Mouse (Mus musculus) liver, embryonic 14.5 days (tissue): ENCODE results near the gene Ptpn11. TPM values are rescaled to one million over a fixed set of nuclear protein-coding genes. Genes with fewer than 3 reads are reported as not detected.

ENCODE experiments used
- ATAC-seq: fragments of 200-750 bp; cut with Nextera tagmentation; 2 replicates; pipeline ENCODE4 v1.8.0; 2017; ENCODE audit warnings: moderate number of reproducible peaks, mild to moderate bottlenecking, moderate library complexity; ENCODE audit not compliant: insufficient read depth
- DNase-seq, 3 experiments: peaks; one replicate each; pipeline ENCODE4 v3.0.0-alpha.2; 2012 to 2013; ENCODE audit warnings: low read depth in 3 of 3, low spot score in 3 of 3
- H3K27ac ChIP-seq: fragments of 300-500 bp; sonication (generic); 2 replicates; pipeline ENCODE4 v1.5.1; 2014; ENCODE audit warnings: moderate library complexity, mild to moderate bottlenecking, control low read depth, inconsistent platforms
- H3K27me3 ChIP-seq: fragments of 300-500 bp; sonication (generic); 2 replicates; pipeline ENCODE4 v1.6.1; 2014; ENCODE audit warnings: mild to moderate bottlenecking, low read length, moderate library complexity; ENCODE audit not compliant: control insufficient read depth, insufficient read depth
- H3K36me3 ChIP-seq: fragments of 300-500 bp; sonication (generic); replicated peaks from 2 replicates; pipeline ENCODE4 v1.6.1; 2014; ENCODE audit warnings: low read depth; ENCODE audit not compliant: control insufficient read depth, insufficient read depth
- H3K4me1 ChIP-seq, 2 experiments: fragments of 200-500 bp in 1 of 2; fragments of 300-500 bp in 1 of 2; sonication (generic) in 1 of 2; replicated peaks; 2 replicates each; pipeline ENCODE4 v1.6.1; 2012 to 2014; ENCODE audit warnings: antibody characterized with exemption in 1 of 2, inconsistent platforms in 1 of 2, low read length in 1 of 2; ENCODE audit not compliant: control insufficient read depth in 2 of 2, insufficient read depth in 2 of 2
- H3K4me2 ChIP-seq: fragments of 300-500 bp; sonication (generic); 2 replicates; pipeline ENCODE4 v1.6.1; 2014; ENCODE audit warnings: low read depth, mild to moderate bottlenecking, control low read depth, moderate library complexity
- H3K4me3 ChIP-seq, 2 experiments: fragments of 200-500 bp in 1 of 2; fragments of 300-500 bp in 1 of 2; sonication (generic) in 1 of 2; 2 replicates each; pipeline ENCODE4 v1.5.1; 2012 to 2014; ENCODE audit warnings: low read depth in 2 of 2, low read length in 2 of 2, mild to moderate bottlenecking in 2 of 2, control low read depth in 1 of 2, inconsistent platforms in 1 of 2, moderate library complexity in 1 of 2; ENCODE audit not compliant: insufficient read depth in 1 of 2
- H3K9ac ChIP-seq: fragments of 300-500 bp; sonication (generic); replicated peaks from 2 replicates; pipeline ENCODE4 v1.6.1; 2014; ENCODE audit warnings: mild to moderate bottlenecking, control low read depth, moderate library complexity
- H3K9me3 ChIP-seq: fragments of 300-500 bp; sonication (generic); 2 replicates; pipeline ENCODE4 v1.6.1; 2016; ENCODE audit warnings: low read length, mixed read lengths; ENCODE audit not compliant: control insufficient read depth
- CTCF ChIP-seq: IDR thresholded peaks from 2 replicates; pipeline ENCODE4 v1.5.1; 2016; ENCODE audit warnings: antibody characterized with exemption, low read depth, control low read depth
- EP300 ChIP-seq: IDR thresholded peaks from 2 replicates; pipeline ENCODE4 v1.6.1; 2016; ENCODE audit warnings: antibody characterized with exemption, low read depth
- WGBS: fragments of 180-500 bp; shearing (Covaris S2); extraction: QIAGEN DNeasy Blood & Tissue Kit; methylation state at CpG from one replicate; pipeline ENCODE4 v1.1.7; 2014; ENCODE audit not compliant: insufficient replicate concordance; 5-methylcytosine and 5-hydroxymethylcytosine counted together
- polyA plus RNA-seq, 2 experiments: library from polyadenylated mRNA; depleted of rRNA in 1 of 2; stranded (reverse) in 1 of 2; unstranded in 1 of 2; fragments of >200 nt; fragmentation: Nextera tagmentation in 1 of 2; extraction: Ambion mirVana in 1 of 2; gene quantifications; 2 replicates each; pipeline versions ENCODE4 v1.2.1 to v1.2.3; 2012 to 2014

Gene Ptpn11
- polyA plus RNA-seq, 2 experiments: 10.0 to 13.7 TPM

DNA sequence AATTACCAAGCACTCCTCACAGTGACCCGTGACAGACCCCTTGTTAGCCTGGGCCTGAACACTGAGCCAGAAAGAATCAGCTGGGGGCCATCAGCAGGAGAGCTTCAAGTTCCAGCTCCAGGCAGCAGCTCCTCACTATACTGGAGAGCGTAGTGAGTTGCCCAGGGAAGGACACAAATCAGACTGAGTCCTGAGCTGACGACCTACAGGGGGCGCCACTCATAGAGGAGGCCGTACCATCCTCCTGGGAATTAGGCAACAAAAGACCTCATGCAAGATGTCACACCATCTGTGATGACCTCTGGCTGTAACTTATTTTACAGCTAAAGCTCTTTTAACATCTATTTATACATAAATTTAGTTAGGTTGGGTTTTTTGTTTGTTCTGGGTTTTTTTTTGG, 78.8 kb downstream of the Ptpn11 start:
- Histone ChIP-seq H3K4me1 (no peaks in the 10 kb centered on the region), H3K9ac (no peak overlapping the region), H3K9me3 (no peaks in the 10 kb centered on the region), H3K27ac (no peak overlapping the region), H3K4me2 (no peak overlapping the region), H3K27me3 (no peaks in the 10 kb centered on the region), H3K4me3 (no peak overlapping the region), H3K36me3 (no peaks in the 10 kb centered on the region)
- ATAC-seq: no peak
- DNase-seq: no peak
- 55% methylated on average over 5 of the region's 5 CpGs for WGBS
- TF ChIP-seq CTCF: peak; percentile 65
- no peak for TF ChIP-seq EP300

DNA sequence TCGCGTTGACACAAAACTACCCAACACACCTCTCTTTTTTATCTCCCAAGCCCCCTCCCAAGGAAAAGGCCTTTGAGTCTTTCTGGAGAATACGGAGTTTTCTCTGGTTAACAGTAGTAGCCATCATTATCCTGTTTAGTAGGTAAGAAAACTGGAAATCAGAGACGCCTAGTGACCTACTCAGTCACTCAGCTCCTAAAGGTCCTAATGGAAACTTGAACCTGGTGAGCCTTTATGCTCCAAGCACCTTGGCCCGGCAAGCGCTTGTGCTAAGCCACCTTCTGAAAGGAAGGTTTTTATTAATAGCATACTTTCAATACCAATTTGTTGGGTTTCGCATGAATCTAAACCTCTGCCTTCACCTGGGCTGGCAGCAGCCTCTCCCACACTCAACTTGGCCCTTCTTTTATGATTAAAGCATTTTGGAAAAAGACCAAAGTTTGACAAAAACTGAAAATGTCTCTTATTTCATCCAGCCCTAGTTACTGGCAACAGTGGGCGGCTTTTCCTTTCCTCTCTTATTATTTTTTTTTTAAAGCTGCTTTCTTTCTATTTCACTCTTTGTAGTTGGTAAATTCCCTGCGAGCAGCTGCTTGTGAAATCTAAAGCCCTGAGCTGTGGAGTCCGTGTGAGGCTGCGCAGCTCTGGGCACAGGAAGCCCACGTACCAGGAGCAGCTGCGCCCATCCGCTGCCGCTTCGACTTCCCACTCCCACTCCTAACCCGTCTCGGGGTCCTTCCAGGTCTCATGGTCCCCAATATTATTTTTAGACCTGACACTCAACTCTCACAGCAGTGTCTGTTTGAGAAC, 79.9 kb downstream of the Ptpn11 start:
- 76% methylated on average over 18 of the region's 18 CpGs for WGBS
- no peak for TF ChIP-seq EP300
- no peak for TF ChIP-seq CTCF
- no peak overlapping the region for H3K27ac ChIP-seq

DNA sequence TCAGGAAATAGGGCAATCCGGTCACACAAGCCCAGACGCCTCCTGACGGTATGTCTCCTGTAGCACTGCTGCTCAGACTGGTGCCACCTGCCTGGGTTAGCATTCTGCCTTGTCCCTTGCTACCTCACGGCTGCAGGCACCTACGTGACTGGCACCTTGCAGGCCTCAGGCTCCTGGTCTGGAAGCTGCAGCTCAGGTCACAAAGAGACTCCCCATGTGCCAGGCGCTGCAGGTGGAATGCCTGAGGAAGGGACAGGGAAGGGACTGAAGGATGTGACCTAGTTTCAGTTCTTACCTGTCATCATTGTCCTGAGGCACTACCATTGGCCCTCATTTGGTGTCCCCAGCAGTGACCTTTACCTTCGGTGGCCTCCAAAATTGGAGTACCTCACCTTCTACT, 82.0 kb downstream of the Ptpn11 start:
- Histone ChIP-seq H3K9me3 (no peaks in the 10 kb centered on the region), H3K9ac (no peak overlapping the region), H3K27ac (no peak overlapping the region), H3K4me1 (no peaks in the 10 kb centered on the region), H3K4me3 (no peak overlapping the region), H3K36me3 (no peaks in the 10 kb centered on the region), H3K4me2 (no peak overlapping the region), H3K27me3 (no peaks in the 10 kb centered on the region)
- TF ChIP-seq EP300 (no peak), CTCF (no peak)
- no peak for DNase-seq
- no peak for ATAC-seq
- WGBS: 71% methylated on average over 7 of the region's 7 CpGs

More for the DNA sequence above, 79.9 kb downstream of the Ptpn11 start:
- DNase-seq (no peak), ATAC-seq (no peak)
- Histone ChIP-seq H3K9ac (no peak overlapping the region), H3K4me3 (no peak overlapping the region), H3K4me1 (no peaks in the 10 kb centered on the region), H3K9me3 (no peaks in the 10 kb centered on the region), H3K36me3 (no peaks in the 10 kb centered on the region), H3K27me3 (no peaks in the 10 kb centered on the region), H3K4me2 (no peak overlapping the region)

DNA sequence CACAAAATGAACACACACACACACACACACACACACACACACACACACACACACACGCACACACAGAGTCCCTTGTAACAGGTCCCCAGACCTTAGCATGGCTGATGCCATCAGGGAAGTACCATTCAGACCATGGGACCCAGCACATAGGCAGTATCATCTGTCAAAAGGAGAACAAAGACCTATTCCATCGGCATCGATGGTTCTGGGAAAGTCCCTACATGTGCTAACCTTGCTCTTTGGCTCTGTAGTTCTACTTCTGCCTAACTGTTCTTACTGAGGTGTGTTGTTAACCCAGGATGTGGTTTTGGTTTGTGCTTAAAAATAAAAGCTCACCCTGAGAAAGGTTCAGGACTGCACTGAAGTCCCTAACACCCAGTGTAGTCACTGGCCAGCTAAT, 84.3 kb downstream of the Ptpn11 start:
- no peak for TF ChIP-seq CTCF
- no peak for TF ChIP-seq EP300
- DNase-seq: no peak
- WGBS: 52% methylated on average over 3 of the region's 3 CpGs
- Histone ChIP-seq H3K27ac (no peak overlapping the region), H3K4me1 (no peaks in the 10 kb centered on the region), H3K4me2 (no peak overlapping the region), H3K9me3 (no peaks in the 10 kb centered on the region), H3K27me3 (no peaks in the 10 kb centered on the region), H3K36me3 (no peaks in the 10 kb centered on the region), H3K9ac (no peak overlapping the region), H3K4me3 (no peak overlapping the region)
- no peak for ATAC-seq

DNA sequence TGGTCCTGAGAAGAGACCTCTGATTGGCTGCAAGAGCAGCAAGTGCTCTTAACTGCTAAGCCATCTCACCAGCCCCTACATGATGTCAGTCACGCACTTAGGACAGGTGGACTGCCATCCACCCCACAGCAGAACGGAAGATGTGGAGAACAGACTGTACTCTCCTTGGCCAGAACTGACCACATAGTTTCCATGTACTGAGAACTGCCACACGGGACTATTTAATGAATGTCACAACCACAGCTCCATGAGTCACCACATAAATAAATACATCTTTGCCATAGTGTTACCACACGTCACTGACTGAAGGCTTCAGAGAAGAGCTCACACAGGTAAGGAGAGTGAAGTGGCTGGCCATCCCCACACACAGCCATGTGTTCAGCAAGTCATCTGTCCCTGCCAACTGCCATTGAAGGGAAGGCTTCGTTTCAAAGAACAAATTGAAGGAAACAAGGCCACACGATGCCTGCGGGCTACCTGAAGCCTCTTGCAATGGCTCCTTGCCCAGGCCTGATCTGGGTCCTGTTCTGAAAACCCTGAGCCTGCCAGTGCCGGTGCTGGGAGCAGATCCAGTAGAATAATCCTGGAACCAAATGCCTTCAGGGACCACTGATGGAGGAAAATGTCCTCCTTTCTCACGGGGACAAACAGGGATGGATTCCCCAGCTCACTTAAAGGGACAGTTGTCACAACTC, 90.2 kb downstream of the Ptpn11 start:
- no peak for ATAC-seq
- no peak for TF ChIP-seq EP300
- no peak for TF ChIP-seq CTCF
- no peaks in the 10 kb centered on the region for H3K4me1 ChIP-seq
- WGBS: 62% methylated on average over 9 of the region's 9 CpGs
- no peaks in the 10 kb centered on the region for H3K9me3 ChIP-seq
- no peak overlapping the region for H3K27ac ChIP-seq
- H3K4me3 ChIP-seq: no peak overlapping the region
- H3K9ac ChIP-seq: no peak overlapping the region
- no peak overlapping the region for H3K4me2 ChIP-seq
- H3K27me3 ChIP-seq: no peaks in the 10 kb centered on the region
- DNase-seq: no peak
- no peaks in the 10 kb centered on the region for H3K36me3 ChIP-seq
